In genomic region chr11:90284079-90284478, GRCm38 (mm10) we compare ENCODE assay signal across 16 mouse cellular contexts.
"Had no signal": no experiment of that assay in that cellular context is flagged by ENCODE, and none has a peak within 500 bp of the region (broad histone marks: within the 10 kb centered on the region; RNA-seq: fewer than 3 reads in every experiment).

No protein-coding gene starts in this region.

- H3K4me3 ChIP-seq: midbrain, embryonic 10.5 days; midbrain, embryonic 12.5 days; myocyte; neural tube, embryonic 13.5 days; neural tube, embryonic 15.5 days; stomach, embryonic 15.5 days had no signal

- H3K27ac ChIP-seq: midbrain, embryonic 10.5 days; midbrain, embryonic 12.5 days; neural tube, embryonic 13.5 days; neural tube, embryonic 15.5 days; stomach, embryonic 15.5 days; stomach, postnatal 0 days had no signal

- DNase-seq: lung, adult 18-20 months; lung, embryonic 14.5 days; lung, postnatal 10 days; lung, postnatal 4 days; midbrain, embryonic 14.5 days; retina, postnatal 1 day; thymus, adult 2 months; thymus, postnatal 25 days; thymus, postnatal 4 days had no signal
